Mouse (Mus musculus) frontal cortex, postnatal 14 days (tissue): Measurements from ENCODE around the gene Prep.

Experiments
- DNase-seq, 2 experiments: peaks; one replicate each; pipeline ENCODE4 v3.0.0; 2022; ENCODE audit warnings: low spot score in 2 of 2

The Prep gene

GRCm38 (mm10) chr10:45066931-45067308, at the start of gene Prep:
Gene Prep, plus strand, starts transcription at chr10:45067203.
- DNase-seq, result peak; percentile 73 to 85

- DNase-seq, result no peak
Measured at GRCm38 (mm10) chr10:45017352-45017751, 49.7 kb upstream of the Prep start.

- no peak for DNase-seq
Measured at GRCm38 (mm10) chr10:45017851-45018250, 49.2 kb upstream of the Prep start.

GRCm38 (mm10) chr10:45019418-45019817, 47.6 kb upstream of the Prep start:
- DNase-seq, result no peak

GRCm38 (mm10) chr10:45019849-45020248, 47.2 kb upstream of the Prep start:
- DNase-seq, result no peak

- no peak for DNase-seq
Measured at GRCm38 (mm10) chr10:45020291-45020690, 46.7 kb upstream of the Prep start.

- DNase-seq, result no peak
Measured at GRCm38 (mm10) chr10:45025184-45025583, 41.8 kb upstream of the Prep start.

- DNase-seq, result no peak
Measured at GRCm38 (mm10) chr10:45026935-45027334, 40.1 kb upstream of the Prep start.

- DNase-seq, result peak; percentile 27 to 75
Measured at GRCm38 (mm10) chr10:45045268-45045928, 21.6 kb upstream of the Prep start.

- no peak for DNase-seq
Measured at GRCm38 (mm10) chr10:45048158-45048557, 18.8 kb upstream of the Prep start.

GRCm38 (mm10) chr10:45048622-45049021, 18.4 kb upstream of the Prep start:
- no peak for DNase-seq

- peak in 1 of 2 experiments; percentile 50 for DNase-seq
Measured at GRCm38 (mm10) chr10:45051125-45051744, 15.8 kb upstream of the Prep start.

- no peak for DNase-seq
Measured at GRCm38 (mm10) chr10:45058361-45058760, 8.6 kb upstream of the Prep start.

GRCm38 (mm10) chr10:45060841-45061240, 6.2 kb upstream of the Prep start:
- no peak for DNase-seq

GRCm38 (mm10) chr10:45066131-45066930, 672 bp upstream of the Prep start:
- no peak for DNase-seq

GRCm38 (mm10) chr10:45067436-45067925, 478 bp downstream of the Prep start:
- DNase-seq, result no peak

- no peak for DNase-seq
Measured at GRCm38 (mm10) chr10:45069557-45069956, 2.6 kb downstream of the Prep start.

- no peak for DNase-seq
Measured at GRCm38 (mm10) chr10:45070362-45070761, 3.4 kb downstream of the Prep start.

GRCm38 (mm10) chr10:45070929-45071813, 4.2 kb downstream of the Prep start:
- no peak for DNase-seq

GRCm38 (mm10) chr10:45072339-45072738, 5.3 kb downstream of the Prep start:
- no peak for DNase-seq

GRCm38 (mm10) chr10:45074543-45074942, 7.5 kb downstream of the Prep start:
- DNase-seq, result no peak
